Mouse (Mus musculus): ENCODE measurements around the gene Rspo4.

Gene Rspo4

GRCm38 (mm10) chr2:151842648-151843226 is at the start of gene Rspo4:
Gene Rspo4, plus strand, starts transcription at chr2:151842927.
- DNase-seq: no peak

- DNase-seq: no peak
These were observed 27.1 kb upstream of the Rspo4 start for GRCm38 (mm10) chr2:151815586-151815985.

GRCm38 (mm10) chr2:151862257-151862810 is 19.6 kb downstream of the Rspo4 start:
- DNase-seq: no peak

DNA sequence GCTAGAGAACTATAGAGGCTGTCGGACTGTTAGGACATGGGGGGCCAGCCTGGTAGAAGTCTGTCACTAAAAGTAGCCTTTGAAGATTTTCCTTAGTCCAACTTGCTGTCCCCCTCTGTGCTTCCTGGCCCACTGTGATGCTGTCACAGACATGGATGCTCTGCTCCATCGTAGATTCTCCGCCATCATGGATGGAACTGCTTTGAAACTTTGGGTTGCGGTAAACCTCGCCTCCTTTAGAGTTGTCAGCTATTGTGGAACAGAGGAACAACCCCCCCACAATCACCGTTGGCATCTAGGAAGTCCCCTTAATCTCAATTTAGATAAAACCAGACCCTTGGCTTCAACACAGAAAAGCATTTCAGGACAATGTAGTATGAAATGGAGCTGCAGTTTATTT is 22.2 kb downstream of the Rspo4 start:
- DNase-seq: no peak

DNA sequence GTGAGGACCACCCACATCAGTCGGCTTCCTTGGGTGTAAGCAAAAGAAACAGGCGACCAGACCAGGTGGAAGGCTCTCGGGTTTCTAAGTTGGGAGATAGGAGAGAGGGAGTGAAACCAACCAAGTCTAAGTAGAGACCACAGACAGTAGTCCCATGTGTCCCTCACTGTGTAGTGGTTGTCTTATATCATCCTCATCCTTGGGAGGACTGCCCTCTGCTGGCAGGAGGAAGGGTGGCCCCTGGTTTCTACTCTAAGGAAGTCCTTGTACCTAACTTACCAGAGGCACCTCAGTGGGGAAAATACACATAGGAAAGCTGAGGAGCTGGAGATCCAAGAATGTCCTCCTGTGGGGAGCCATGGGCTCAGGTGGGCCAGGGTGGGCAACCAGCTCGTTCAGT is 23.8 kb downstream of the Rspo4 start:
- peak; percentile 25 for DNase-seq

GRCm38 (mm10) chr2:151868196-151868595 is 25.5 kb downstream of the Rspo4 start:
- no peak for DNase-seq

- DNase-seq: no peak
These were observed 31.8 kb downstream of the Rspo4 start for GRCm38 (mm10) chr2:151874551-151874950.

- peak; percentile 47 for DNase-seq
These were observed 33.3 kb downstream of the Rspo4 start for GRCm38 (mm10) chr2:151876012-151876485.

DNA sequence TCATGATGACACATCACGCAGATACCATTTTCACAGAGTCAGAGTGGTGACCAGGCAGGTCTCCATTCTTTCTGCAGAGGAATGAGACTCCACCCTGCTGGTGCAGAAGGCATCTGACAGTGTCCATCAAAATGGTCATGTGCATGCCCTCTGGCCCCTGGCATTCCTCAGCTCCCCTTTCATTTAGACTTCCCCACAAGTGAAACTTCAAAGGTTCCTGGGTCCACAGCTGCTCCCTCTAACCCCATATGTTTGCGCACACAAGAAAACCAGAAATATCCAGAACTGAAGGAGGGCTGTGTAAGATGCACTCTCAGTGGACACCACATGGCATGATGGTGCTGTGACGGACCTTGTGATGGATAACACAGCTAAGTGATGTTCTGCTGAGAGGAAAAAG is 35.9 kb downstream of the Rspo4 start:
- no peak for DNase-seq

- no peak for DNase-seq
These were observed 37.0 kb downstream of the Rspo4 start for GRCm38 (mm10) chr2:151879760-151880159.

DNA sequence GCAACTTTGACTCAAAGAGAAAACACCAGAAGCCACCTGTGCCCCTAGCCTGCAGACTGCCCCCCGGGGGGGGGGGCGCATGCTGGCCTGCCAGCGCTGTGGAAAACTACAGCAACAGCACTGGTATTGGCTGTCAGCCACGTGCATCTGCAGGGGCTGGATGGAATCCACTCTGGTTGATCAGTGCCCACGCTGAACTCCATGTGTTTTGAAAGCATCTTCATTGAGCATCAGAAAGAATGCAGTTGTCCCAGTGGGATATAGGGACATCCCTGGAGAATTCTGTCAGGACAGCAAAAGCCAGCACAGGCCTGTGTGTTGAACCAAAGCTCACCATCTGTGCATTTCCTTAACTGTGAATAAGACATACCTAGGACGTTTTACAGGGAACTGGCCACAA is 48.3 kb downstream of the Rspo4 start:
- DNase-seq: no peak

GRCm38 (mm10) chr2:151893122-151893774 is 50.5 kb downstream of the Rspo4 start:
- DNase-seq: no peak

DNA sequence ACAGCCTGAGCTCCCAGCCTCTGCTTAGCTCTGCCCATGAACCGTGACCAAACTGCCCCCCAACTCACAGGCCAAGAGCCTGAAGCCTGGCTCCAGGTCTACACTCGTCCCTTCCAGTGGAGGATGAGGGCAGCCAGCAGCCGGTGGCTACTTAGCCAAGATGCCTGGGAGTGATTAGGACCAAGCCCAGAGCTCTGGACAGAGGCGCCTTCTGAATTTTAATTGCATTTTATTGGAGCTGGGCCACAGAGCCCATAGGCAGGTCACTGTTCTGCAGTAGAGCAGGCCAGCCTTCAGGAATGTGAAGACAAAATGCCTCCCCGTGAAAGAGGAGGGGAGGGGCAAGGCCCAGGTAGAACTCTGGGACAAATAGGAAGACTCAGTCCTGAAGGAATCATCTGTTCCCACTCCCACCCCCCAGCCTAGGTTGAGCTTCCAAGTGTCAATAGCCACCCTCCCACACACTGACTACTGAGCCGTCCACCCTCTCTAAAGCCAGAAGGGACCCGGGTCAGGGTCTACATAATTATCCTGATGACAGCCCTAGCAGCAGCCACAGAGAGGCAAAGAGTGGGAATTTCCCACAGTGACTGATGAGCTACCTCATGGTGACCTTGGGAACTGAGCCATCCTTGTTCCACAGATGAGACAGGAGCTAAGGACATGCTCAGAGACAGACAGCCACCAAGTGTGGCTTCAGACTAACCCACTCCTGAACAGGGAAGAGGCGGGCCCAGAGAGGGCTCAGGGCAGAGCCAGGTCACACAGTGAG is 51.7 kb downstream of the Rspo4 start:
- no peak for DNase-seq

DNA sequence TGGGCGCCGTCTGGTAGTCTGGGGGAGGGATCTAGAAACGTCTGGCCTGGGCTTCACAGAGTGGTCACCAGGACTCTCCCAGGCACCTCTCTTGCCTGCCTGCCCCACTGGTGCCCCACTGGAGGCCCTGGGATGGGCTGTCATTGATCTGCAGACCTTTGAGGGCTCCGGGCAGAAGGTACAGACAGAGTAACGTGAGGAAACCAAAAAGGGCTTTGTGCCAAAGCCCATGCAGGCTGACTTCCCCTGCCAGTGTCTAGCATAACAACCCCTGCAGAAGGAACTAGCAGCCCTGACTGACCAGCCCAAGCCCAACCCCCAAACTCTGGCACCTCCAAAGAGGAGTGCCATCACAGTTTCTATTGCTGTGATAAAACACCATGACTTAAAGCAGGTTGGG is 53.2 kb downstream of the Rspo4 start:
- no peak for DNase-seq

- no peak for DNase-seq
These were observed 55.4 kb downstream of the Rspo4 start for GRCm38 (mm10) chr2:151898106-151898505.

GRCm38 (mm10) chr2:151900845-151901244 is 58.1 kb downstream of the Rspo4 start:
- DNase-seq: no peak

DNA sequence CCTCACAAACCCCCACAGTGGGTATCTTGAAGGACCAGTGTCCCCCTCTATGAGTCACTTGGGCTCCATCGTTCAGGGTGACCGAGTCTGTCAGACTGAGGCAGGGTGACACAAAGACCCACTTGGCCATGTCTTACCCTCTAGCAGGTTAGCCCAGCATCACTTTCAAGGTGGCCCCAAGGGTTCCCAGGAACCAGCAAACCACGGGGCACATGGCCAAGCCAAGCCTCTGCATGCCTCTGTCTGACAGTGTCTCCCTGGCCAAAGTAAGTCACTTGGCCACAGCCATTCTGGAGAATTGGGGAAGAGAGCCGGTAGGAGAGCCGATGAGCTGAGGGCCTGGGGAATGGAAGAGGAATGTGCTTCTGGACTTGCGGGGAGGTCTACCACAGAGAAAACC is 60.5 kb downstream of the Rspo4 start:
- no peak for DNase-seq

- no peak for DNase-seq
These were observed 61.2 kb downstream of the Rspo4 start for GRCm38 (mm10) chr2:151903933-151904332.

GRCm38 (mm10) chr2:151904636-151905035 is 61.9 kb downstream of the Rspo4 start:
- DNase-seq: no peak

GRCm38 (mm10) chr2:151907020-151907419 is 64.3 kb downstream of the Rspo4 start:
- no peak for DNase-seq

DNA sequence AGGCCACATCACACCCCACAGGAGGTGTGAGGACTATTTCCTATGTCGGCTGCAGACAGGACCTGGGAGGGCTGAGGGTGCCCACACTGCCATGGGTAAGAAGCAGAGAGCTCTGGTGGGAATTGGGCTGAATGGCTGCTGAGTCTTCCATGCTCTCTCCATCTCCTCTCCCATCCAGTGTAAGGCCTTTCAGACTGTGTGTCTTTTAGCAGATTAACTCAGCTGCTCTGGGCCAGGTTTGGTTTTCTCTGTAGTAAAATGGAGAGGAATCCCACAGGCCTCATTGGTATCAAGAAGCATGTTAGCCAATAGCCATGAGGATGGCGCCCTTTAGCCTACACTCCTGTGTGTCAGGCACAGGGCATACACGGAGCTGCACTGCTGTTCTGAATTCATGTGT is 66.7 kb downstream of the Rspo4 start:
- no peak for DNase-seq

DNA sequence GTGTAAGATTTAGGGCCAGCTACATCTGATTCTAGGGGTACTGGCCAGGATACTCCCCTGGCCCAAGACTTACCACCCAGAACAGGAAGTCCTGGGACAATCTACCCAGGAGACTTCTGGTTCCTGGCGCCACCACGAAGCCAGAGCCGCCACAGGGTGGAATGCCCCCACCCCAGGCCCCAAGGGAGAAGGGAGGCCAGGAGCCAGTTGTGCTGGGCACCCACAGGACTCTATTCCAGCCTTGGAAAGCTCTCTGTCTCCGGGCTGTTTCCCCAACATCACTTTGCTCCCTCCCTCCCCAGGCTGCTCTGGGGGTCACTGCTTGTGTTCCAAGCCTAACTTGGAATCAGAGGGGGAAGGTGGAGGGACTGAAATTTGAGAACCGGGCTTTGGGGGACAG is 67.8 kb downstream of the Rspo4 start:
- DNase-seq: no peak

GRCm38 (mm10) chr2:151910919-151911500 is 68.3 kb downstream of the Rspo4 start, which contains the start of gene Angpt4:
Gene Angpt4, plus strand, starts transcription at chr2:151911210.
- DNase-seq: no peak
